Mouse (Mus musculus): ENCODE results near the gene Olfr1126. TPM values are rescaled to one million over a fixed set of nuclear protein-coding genes. Genes with fewer than 3 reads are reported as not detected.
"Not testable (repeated sequence)": the region's sequence is repeated elsewhere in the genome, so short reads cannot be mapped to it uniquely, and the experiment has no call there.

The Olfr1126 gene
- total RNA-seq (2021): not detected

DNA sequence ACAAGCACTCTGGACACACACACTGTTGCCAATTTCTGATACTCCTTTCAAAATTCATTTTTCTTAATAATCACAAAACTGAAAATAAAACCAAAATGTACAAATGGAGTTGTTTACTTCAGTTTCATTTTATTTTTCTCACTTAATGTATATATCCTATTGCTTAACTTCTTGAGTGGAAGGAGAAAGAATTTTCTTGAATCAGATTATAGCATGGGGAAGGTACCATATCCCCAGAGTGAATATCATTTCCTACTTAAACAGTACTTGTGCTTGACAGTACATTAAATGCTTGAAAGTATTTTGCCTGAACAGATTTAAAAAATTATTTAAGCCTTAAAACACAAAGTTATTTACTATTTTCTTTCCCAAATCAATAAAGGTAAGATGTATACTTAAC is at the start of gene Olfr1126:
Olfr1126 (plus strand) TSS at position 301 of the 400 bp plus-strand sequence.
- no peak for DNase-seq (ENCODE audit: low spot score in 2 of 2)
- intact Hi-C loops (cut with DNase I): no loop called here

DNA sequence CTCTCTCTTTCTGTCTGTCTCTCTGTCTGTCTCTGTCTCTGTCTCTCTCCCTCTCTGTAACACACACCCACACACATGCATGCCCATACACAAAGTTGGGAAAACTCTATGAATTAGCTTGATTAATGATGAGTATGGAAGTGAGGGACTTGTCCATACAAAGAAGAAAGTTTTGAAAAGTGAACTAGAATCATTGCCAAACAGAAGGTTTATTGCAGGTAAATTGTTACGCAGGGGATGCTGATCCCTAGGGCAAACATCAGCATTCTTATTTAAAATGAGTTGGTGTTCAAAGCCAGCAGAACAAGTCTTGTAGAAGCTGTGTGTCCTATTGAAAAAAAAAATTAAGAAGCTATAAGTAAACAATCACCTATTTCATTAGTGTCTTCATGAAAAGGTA is 37.4 kb upstream of the Olfr1126 start, which contains the start of gene Olfr1123:
Olfr1123 (plus strand) TSS at position 301 of the 400 bp plus-strand sequence.
- intact Hi-C loops (cut with DNase I): no loop called here
- no peak for DNase-seq (ENCODE audit: low spot score in 2 of 2)

DNA sequence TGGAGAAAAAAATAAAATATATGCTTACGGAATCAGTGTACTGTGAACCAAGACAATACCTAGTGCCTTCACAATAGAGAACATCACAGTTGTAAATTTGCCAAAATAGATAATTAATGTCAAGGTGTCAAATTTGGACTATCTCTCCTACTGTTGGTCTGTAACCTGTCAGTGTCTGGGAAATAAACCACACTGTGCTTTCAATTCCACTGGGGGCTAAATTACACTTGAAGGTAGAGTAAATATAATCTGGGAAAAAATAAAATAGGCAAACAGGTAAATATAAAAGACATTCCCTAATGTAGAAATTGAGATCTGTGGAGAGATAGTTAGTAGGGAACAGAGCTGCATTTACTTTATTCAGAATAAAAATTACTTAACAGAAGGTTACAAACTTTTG is 23.8 kb upstream of the Olfr1126 start, which contains the start of gene Olfr1124:
Olfr1124 (plus strand) TSS at position 301 of the 400 bp plus-strand sequence.
- no peak for DNase-seq (ENCODE audit: low spot score in 2 of 2)
- intact Hi-C loops (cut with DNase I): no loop called here

DNA sequence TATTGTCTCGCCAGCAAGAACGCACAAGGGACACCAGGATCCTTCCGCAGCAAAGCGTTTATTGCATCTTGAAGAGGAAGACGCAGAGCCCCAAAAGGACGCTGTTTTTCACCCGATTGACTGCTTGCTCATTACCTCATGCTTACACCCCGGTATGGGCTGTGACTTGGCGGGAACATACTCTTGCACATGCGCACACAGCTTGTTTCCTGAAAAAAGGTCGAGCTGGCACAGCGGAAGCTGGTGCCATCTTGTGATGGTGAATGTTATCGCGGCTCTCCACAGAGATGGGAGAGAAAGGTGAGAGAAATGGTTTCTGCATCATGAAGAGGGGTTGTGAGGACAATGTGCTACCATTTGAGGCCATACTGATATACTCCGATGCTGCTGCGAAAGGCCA is 16.0 kb upstream of the Olfr1126 start:
- DNase-seq (ENCODE audit: low spot score in 2 of 2): no peak

DNA sequence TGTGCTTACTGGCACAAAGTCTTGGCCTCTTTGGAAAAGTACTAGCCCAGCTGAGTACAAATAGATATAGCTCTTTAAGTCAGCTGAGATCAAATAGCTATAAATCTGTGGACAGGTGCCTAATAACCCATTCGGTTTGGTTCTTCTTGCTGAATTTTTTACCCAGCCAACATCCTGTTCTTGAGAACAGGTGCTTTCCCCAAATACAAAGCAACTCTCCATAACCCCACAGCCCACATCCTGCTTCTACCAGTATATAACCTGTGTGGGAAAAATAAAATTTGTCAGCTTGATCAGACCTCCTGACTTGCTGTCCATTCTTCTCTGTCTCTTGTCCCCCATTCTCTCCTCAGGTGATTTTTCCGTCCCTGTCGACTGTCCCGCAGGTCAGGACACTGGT is 8.0 kb downstream of the Olfr1126 start:
- DNase-seq (ENCODE audit: low spot score in 2 of 2): no peak
- intact Hi-C loops (cut with DNase I): no loop called here

More for the DNA sequence above, 16.0 kb upstream of the Olfr1126 start:
- intact Hi-C loops (cut with DNase I): no loop called here

DNA sequence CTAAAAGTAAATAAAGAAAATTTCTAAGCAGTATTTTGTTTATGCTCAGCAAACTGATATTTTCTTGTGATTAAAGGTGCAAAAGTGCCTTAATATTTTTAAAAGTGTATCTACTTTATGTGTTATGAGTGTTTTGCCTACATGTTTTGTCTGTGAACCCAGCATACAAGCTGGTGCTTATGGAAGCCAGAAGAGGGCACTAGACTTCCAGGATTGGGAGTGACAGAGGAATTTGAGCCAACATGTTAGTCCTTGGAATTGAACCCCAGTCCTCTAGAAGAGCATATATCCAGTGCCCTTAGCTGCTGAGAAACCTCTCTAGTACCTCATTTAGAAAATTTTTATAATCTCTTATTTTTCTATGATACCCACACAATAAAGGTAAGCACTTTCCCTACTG is 26.4 kb downstream of the Olfr1126 start:
- intact Hi-C loops (cut with DNase I): no loop called here

GRCm38 (mm10) chr2:87481158-87481557 is 27.4 kb downstream of the Olfr1126 start:
- intact Hi-C loops (cut with DNase I): no loop called here
- no peak for DNase-seq (ENCODE audit: low spot score in 2 of 2)

More for the DNA sequence above, 26.4 kb downstream of the Olfr1126 start:
- DNase-seq (ENCODE audit: low spot score in 2 of 2): no peak

DNA sequence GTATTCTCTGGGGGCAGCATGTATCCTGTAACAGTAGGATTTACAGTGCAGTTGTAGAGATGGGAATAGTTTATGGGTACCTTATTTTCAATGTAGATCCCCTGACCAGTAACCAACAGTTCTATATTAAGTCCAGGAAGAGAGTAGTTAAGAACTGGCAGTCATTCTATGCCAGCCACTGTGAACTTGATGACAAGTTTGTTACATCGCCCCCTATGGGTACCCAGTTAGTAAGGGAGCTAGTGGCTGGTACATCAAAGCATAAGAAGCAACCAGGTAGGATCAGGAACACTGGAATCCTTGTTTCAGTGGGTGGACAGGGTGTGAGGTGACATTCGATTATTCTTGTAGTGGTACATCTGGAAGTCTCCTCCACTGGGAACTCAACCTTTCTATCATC is 28.5 kb downstream of the Olfr1126 start:
- DNase-seq (ENCODE audit: low spot score in 2 of 2): no peak
- intact Hi-C loops (cut with DNase I): no loop called here

GRCm38 (mm10) chr2:87496993-87497392 is 43.2 kb downstream of the Olfr1126 start, which contains the start of gene Pramel7:
Pramel7 (minus strand) TSS chr2:87497093.
- DNase-seq (ENCODE audit: low spot score in 2 of 2); intact Hi-C loops (cut with DNase I): not testable (repeated sequence)

- DNase-seq (ENCODE audit: low spot score in 2 of 2): no peak
- intact Hi-C loops (cut with DNase I): no loop called here
Observed at GRCm38 (mm10) chr2:87506265-87506664, 52.5 kb downstream of the Olfr1126 start, which contains the start of gene Pramel6. Pramel6 (plus strand) TSS chr2:87506565.

Other genes starting within 250 kb of the Olfr1126 start
- gene Olfr1113, start 245.0 kb upstream of the Olfr1126 start, total RNA-seq (2021): not detected
- gene Olfr1115, start 205.9 kb upstream of the Olfr1126 start, total RNA-seq (2021): not detected
- gene Olfr1116, start 186.4 kb upstream of the Olfr1126 start, total RNA-seq (2021): not detected
- not detected for gene Olfr1118, start 146.4 kb upstream of the Olfr1126 start, total RNA-seq (2021)
- not detected for gene Olfr1120, start 99.1 kb upstream of the Olfr1126 start, total RNA-seq (2021)
- gene Olfr1121, start 84.1 kb upstream of the Olfr1126 start, total RNA-seq (2021): not detected
- gene Olfr1122, start 68.1 kb upstream of the Olfr1126 start, total RNA-seq (2021): under 1 TPM in 1 of 2 experiments, not detected in 1; 0.14 TPM
- gene Olfr1123, start 37.3 kb upstream of the Olfr1126 start, total RNA-seq (2021): not detected
- not detected for gene Olfr1124, start 23.7 kb upstream of the Olfr1126 start, total RNA-seq (2021)
- not detected for gene Pramel7, start 43.1 kb downstream of the Olfr1126 start, total RNA-seq (2021)
- not detected for gene Pramel6, start 52.6 kb downstream of the Olfr1126 start, total RNA-seq (2021)
- not detected for gene Olfr153, start 77.8 kb downstream of the Olfr1126 start, total RNA-seq (2021)
- gene Olfr1128, start 91.6 kb downstream of the Olfr1126 start, total RNA-seq (2021): not detected
- not detected for gene Olfr1129, start 119.9 kb downstream of the Olfr1126 start, total RNA-seq (2021)
- not detected for gene Olfr1130, start 152.2 kb downstream of the Olfr1126 start, total RNA-seq (2021)
- not detected for gene Olfr1131, start 173.1 kb downstream of the Olfr1126 start, total RNA-seq (2021)
- not detected for gene Olfr1132, start 183.6 kb downstream of the Olfr1126 start, total RNA-seq (2021)
- gene Olfr1133, start 193.4 kb downstream of the Olfr1126 start, total RNA-seq (2021): not detected
- not detected for gene Olfr1134, start 204.5 kb downstream of the Olfr1126 start, total RNA-seq (2021)
- gene Olfr1135, start 219.7 kb downstream of the Olfr1126 start, total RNA-seq (2021): not detected
- gene Olfr1136, start 240.0 kb downstream of the Olfr1126 start, total RNA-seq (2021): not detected